Mouse (Mus musculus): ENCODE results near the gene Card11.

GRCm38 (mm10) chr5:141035346-141035745 is 35.0 kb upstream of the Card11 start:
- TF ChIP-seq GATA1 (IDR thresholded peaks at IDR 0.05; ENCODE audit: borderline replicate concordance, low read length) (no peak), FLI1 (IDR thresholded peaks at IDR 0.05; ENCODE audit: low read length) (no peak)
